Mouse (Mus musculus) lung, postnatal 10 days (tissue): ENCODE results near the gene Sh3rf3.
A peak's percentile ranks its signal among the peaks of the same experiment; 100 is the strongest.

Experiments used
- DNase-seq: peaks from one replicate; pipeline ENCODE4 v3.0.0; 2021

The Sh3rf3 gene

DNA sequence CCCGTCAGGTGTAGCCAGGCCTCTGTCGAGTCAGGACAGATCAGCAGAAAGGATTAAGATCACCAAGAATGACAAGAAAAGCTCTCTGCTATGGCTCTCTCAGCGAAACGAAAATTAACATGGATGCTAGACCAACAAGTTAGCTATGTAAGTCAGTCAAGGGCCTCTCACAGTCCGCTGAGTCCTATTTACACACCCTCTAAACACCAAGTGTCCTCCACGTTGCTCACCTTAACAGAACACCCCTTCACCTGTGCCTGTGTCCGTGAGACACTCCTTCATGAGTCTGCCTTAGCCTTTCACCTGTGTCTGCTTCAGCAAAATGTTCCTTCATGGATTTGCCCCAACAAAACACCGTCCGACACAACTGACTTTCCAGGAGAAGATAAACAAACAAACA lies 300.2 kb downstream of the Sh3rf3 start:
- no peak for DNase-seq

DNA sequence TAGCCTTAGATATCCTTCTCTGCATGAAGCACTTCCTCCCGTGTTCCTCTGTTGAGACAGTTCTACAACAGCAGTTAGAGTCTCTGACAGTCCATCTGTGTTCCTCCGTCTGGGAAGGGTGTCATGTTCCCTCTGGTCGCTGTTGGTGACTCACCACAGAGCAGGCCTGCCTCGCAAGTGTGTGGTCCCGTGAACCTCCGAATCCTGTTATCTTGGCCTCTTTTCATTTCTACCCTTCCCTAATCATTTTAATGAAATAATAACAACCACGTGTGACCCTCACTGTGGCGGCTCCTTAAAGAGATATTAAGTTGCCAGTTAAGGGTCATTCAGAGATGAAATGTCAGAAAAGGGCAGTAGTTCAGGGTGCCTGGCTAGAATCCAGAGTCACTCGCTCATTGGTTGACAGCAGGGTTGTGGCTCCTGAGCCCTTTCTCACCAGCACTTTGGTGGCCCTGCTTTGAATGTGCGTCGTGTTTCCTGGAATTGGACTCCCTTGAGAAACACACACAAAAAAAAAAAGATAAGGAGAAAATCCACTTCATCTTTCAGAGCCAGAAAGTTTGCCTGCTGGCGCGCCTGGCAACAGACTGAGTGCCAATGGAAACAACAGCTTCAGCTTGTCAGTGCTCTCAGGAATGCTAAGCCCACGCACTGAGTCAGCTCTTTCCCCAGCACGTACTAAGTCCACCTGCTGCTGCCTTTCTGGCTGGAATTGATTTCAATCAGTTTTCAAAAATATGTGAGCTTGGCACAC lies 301.6 kb downstream of the Sh3rf3 start:
- peak; percentile 48 for DNase-seq

DNA sequence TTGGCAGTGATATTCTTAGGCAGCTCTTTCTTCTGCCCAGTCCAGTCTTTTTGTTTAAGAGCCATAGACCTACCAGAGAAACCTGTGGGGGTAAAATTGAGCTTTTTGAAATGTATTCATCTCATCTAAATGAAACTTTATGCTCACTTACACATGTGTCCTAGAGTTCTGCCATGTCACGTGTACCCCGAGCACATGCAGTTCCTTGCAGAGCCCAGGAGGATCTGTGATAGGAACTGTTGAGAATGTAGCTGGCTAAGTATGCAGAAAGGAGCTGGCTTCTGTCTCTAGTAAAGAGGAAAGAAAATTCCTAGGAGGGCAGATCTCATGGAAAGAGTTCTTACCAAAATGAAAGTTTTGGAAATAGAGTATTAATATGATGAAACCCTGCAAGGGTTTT lies 302.5 kb downstream of the Sh3rf3 start:
- DNase-seq, result no peak

DNA sequence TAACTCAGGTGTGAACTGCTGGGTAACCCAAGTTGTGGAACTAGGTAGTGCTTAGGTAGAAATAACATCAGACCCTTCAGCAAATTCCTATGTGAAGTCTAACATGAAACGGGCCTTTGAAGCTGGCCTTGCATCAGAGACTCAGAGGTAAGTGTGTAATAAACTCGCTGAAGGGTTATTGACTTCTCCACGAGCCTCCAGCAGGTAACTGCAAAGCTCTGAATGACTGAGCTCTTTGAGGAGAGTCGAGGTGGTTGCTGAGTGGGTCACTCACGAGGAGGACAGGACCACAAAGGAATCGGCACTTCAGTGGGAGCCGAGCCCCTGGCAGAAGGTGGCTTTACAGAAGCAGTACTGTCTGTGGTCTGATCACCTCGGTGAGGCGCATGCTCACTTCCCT lies 303.2 kb downstream of the Sh3rf3 start:
- DNase-seq, result peak; percentile 21

DNA sequence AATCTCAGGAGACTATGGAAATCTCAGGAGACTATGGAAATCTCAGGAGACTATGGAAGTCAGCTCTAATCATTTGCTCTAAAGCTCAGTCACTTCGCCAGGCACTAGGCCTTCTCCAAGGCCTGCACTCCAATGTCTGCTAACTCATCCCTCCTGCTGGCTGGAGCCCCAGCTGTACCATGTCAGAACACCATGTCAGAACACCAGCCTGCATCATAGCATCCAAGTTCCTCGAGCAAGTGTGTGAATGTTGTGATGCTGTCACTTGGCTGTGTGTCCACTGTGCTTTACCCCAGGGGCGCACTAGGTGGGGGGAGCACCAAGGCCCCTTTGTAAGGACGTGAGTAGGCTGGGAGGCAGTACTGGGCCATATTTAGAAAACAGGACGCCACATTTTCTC lies 304.4 kb downstream of the Sh3rf3 start:
- peak; percentile 40 for DNase-seq

DNA sequence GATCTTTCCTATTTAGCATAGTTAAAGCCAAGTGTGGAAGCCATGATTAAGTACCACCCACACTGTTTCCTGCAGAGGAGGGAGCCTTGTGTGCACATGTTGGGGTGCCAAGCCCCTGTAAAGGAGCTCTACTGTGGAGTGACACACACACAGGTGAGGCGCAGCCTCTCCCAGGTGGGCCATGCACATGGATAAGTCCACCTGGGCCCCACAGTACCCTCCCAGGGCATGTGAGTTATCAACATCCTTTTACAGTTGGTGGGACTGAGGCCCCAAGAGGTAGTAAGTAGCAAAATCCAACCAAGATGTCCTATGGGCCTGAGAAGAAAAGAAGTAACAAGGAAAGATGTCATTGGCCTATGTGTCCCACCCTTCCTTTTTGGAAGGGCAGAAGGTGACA lies 305.8 kb downstream of the Sh3rf3 start:
- DNase-seq, result no peak

DNA sequence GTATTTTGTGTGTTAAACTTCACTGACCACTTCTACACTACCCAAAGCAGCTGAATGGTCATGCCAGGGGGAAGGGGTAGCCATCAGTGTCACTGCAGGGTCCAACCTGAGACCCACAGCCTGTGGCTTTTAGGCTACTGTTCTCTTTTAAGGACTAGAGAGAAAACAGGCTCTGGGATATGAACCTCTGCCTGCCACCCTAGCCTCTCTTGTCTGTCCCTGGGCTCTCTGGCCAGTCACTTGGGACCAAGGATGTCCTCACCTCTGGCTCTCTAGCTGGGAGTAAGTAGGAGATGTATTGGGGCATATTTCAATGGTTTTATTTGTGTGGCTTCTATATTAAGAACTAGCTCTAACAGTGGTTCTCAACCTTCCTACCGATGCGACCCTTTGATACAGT lies 306.7 kb downstream of the Sh3rf3 start:
- DNase-seq, result no peak

DNA sequence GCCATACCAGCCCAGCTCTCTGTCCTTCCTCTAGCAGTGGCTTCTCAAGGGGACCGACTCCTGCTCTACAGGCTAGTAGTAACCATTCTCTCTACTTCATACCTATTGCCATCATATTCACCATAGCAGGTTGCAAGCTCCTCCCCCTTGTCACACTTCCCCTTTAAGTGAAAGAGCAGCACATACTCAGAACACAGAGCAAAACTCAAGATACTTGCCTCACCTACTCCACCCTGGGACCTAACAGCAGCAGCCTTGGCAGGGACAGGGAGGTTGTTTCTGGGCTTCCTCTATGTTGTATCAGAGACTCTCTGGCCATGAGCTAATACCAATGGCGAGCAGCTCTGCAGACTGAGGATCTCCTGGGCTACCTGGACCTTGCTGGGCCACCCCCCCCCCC lies 312.3 kb downstream of the Sh3rf3 start:
- no peak for DNase-seq

DNA sequence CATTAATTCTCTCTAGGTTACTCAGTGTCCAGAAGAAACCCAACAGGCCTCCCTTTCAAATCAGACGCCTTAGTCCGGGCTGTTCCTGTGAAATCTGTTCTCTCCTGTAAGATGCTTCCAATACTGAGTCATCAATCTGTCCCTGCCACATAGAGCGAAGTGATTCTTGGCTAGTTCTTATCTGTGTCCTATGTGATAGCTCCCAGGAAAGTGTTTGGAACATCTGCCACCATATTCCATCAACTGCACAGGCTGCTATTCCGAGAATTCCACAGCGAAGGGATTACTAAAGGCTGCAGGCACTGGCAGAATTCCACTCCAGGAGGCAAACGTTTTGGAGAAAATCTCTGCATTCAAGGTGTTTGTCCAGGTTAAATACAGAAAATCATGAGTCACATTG lies 314.5 kb downstream of the Sh3rf3 start:
- no peak for DNase-seq

DNA sequence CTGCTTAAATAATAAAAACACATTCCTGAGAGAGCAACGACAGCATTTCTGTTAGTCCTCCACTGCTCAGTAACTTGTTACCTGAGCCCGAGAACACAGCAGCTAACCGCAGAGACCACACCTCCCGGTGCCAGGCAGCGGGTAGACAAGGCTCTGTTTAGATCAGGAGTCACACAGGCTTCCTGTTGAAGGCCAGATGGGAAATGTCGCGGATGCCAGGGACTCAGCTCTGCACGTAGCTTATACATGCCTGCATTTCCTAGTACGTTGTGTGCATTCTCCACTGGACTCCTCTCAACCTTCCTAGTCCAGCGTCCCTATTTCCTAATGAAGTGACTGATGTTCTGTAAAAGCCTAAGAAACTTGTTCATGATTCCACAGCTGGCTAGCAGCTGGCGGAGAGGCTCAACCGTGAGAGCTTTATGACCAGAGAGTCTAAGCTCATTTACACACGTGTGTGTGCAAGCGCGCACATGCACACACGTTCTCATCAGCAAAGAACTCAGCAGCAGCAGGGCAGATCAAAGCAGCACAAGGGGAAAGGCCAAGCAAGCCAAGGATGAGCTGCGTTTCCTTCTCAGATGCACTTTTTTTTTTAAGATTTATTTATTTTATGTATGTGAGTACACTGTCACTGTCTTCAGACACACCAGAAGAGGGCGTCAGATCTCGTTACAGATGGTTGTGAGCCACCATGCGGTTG lies 318.9 kb downstream of the Sh3rf3 start:
- peak; percentile 66 for DNase-seq

DNA sequence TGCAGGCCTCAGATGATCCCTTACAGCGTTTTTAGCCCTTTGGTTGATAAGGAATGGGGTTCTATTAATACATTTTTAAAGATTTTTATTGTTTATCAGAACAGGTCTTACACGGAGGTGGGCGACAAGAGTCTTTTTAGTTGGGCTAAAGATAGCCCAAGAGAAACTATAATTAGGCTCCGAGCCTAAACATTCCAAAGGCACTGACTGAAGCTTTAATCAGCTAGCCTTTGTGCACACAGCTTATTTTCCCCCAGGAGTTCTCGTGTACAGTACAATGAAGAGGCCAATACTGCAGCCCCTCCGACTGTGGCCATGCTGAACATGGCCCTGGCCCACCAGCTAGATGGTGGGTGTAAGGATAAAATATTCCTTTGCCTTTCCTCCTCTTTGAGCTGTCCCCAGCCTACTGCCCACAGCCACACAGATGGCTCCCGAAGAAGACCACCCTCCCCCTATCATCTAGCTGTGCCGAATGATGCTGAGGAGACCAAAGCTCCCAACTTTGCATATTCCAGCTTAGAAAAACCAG lies 320.4 kb downstream of the Sh3rf3 start:
- no peak for DNase-seq

DNA sequence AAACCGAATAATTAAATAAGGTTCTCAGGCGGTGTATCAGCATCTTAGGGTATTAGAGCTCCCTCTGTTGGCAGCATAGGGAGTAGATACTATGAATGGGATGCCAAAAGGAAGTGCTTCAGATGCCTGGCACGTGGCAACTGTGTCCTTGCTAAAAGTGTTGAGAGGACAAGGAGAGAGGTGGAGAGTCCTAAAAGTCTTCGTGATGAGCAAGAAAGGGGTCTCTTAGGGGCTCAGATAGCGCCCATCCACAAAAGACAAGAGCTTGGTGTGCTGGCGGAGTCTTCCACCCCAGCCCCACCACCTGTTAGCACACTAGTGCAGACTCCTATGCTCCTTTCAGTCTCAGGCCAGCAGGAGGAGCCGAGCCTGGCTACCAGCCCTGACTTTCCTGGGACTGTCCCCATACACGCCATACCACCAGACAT lies 336.8 kb downstream of the Sh3rf3 start:
- DNase-seq, result peak; percentile 77

DNA sequence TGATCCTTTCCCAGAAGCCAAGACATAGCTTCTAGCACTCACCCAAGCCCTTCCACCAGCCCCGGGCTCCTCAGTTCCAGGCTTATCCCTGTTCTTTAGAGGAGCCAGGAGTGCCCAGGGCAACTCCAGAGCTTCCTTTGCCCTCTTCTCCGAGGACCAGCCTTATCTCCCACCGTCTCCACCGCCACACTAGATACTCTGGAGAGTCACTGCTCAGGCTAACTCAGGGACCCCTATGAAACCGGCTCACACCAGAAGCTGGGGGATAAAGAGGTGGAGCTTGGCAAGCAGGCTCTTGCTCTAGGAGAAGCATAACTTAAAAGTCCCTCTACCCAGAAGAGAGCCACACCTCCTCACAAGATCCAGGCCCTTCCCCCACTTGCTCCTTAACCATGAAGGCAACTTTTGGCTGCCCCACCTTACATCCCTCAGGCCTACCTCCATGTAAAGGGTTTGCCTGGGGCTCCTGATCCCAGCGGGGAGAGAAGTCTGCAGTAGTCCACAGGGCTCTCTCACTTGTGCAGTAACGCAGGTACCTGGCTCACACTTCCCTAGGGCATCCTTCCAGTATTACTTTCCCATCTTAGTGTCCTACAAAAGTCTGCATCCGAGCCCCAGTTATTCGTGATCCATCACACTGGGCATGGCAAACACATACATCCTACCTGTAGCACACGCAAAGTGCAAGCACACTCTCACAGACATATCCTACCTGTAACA lies 337.9 kb downstream of the Sh3rf3 start:
- no peak for DNase-seq

DNA sequence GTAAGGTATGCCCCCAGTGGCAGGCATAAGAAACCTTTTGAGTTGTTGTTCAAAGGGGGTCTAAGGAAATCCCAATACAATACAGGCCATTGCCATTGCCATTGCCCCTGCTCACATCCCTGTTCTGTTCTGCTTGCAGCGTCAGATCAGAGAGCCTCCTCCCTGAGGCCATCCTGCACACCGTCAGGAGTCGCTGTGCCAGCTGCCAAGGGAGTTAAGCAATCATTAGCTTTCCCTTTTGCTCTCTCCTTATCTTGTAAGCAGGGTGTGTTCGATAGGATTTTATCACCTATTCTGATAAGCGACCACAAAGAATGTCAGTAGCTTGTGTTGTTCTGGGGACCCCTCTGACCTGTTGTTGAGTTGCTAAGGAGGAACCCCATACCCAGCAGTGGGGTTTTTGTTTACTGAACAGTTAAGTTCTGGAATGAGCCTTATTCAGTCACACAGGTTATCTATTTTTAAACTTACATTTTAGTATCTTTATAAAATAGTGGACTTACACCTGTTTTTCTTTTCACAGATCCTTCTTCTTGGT lies 339.5 kb downstream of the Sh3rf3 start:
- DNase-seq, result no peak

DNA sequence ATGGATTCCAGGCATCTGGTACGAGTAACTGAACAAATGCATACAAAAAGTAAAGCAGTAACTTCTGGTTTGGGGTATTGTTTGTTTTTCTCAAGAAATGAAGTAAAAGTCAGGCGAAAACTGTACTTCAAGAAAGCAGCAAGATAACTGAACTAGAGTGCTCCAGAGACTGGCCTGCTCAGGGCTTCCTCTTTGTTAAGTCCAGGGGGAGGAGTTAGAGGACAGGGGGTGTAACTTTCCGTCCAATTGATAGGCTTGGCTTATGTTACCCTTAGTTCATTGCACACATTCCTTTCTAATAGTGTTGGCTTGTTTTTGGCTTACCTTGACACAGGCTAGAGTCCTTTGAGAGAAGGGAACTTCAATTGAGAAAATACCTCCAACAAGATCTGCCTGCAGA lies 345.5 kb downstream of the Sh3rf3 start:
- DNase-seq, result no peak

DNA sequence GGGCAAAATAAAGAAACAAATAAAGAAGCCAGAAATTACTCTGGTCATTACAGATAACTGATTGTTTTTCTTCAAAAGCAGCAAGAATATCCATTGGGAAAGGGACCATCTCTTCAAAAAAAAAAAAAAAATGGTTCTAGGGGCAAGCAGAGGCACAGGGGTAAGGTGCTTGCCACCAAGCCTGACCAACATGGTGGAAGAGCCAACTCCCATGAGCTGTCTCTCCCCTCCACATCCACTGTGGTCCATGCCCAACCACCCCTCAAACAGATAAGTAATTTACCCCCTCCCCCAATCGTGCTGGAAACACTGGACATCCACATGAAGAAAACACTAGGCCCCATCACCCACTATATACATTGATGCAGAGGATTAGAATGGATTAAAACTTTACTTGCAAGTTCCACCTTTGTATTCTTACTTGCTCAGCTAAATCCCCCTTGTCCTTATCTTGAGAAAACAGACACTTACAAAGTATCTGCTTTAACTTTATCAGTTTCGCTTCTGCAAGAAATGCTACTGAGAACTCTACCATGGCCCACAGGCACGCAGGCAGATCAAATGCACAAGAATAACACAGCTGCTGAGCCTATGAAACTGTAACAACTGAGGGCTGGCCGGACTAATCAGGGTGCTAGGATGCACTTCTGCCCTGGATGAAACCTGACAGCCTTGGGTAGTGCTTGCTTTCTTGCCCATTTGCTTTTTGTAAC lies 349.2 kb downstream of the Sh3rf3 start:
- no peak for DNase-seq

DNA sequence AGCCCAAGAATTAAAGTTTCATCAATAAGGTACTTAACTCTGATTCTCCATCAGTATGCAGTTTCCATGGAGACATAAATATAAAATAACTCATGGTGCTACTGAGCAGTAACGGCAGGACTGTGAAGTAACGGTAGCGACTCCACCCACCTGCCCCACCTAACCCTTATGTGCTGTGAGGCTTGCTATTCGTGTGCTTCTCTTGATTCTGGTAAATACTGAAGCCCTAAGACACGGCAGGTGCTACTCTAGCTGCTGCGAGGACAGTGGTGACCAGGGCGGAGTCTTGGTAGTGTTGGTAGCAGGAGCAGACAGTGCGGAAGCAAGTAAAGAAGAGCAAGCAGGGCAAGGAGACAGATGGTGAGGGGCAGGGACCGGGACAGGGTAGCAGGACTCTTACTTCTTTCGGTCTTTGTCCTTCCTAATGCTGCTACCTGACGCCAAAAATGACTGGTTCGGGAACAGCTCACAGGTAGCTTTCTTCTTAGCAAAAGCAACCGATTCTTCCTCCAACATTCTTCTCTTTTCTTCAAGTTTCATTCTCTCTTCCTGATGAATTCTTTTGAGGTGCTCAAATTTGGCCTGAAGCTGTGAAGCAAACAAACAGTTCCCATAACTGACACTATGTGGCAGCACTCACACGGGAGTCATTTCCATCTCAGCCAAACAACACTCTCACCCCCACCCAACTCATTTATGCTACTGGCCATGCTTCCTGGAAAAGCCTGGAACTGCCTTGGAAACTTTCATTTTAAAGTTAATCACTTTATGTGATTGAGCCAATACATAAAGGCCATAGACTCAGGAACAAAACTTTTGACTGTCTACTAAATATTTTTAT lies 353.2 kb downstream of the Sh3rf3 start:
- DNase-seq, result peak; percentile 77

DNA sequence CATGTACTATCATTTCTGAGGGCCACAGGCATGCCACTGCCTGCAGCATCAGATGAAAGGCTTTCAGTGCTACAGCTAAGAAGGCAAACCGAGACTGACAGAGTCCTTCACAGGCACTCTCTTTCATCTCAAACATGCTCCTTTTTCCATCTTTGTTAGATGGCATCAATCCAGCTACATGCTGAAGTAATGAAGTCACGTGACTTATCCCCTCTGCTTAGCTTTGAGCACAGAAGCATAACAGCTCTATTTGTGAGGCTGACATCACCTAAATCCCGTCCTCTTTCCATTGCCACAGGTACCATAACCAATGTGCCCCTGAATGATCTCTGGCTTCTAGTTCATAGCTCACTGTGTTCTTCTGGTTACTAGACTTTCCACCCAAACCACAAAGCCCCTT lies 357.9 kb downstream of the Sh3rf3 start:
- no peak for DNase-seq

DNA sequence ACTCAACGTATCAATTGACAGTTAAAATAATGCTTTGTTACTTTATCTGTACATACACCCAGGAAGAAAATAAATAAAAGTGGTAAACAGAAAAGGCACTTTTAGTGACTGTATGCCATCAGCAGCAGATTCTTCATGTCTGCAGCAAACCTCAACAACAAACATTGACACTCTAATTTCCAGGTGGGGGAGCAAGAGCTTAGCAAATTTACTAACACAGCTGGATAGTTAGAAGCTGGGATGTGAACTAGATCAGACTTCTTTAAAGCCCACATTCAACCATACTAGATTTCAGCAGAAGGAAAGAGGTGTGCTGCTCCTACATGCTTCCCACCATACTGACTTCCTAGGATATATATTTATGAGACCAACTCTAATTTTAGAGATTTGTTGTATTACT lies 359.4 kb downstream of the Sh3rf3 start:
- no peak for DNase-seq

DNA sequence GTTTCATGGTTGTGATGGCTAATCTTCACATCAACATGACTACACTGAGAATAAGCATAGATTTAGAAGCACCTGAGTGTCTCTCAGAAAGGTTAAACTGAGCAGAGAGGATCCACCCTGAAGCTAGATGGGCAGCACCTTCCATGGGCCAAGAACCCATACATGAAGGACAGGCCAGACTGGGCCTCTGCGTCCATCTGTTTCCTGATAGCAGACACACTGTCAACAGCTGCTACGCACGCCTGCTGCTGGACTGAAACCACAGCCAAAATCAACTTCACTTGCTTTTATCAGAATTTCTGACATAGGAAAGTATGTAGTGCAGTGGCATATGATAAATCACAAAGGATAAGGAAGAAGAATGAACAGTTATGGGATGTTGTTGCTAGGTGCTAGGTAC lies 366.5 kb downstream of the Sh3rf3 start:
- no peak for DNase-seq

DNA sequence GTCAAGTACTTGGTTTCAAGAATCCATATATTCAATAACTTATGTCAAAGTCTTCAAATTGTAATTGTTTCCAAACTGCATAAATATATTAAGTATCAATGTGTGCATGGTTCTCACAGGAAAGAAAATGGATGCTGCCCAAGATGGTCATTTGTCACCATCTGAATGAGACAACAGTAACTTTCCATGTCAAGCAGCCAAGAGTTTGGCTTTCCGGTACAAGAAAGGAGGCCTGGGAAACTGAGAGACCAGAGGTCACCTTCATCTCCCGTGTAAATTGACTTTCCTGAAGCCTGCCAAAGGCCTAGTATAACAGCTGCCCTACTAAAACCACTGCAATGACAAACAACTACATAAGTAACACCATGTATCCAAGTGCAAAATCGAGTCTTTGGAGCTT lies 369.1 kb downstream of the Sh3rf3 start:
- DNase-seq, result peak; percentile 6
